Mouse (Mus musculus): ENCODE measurements around the gene Htr5b. TPM values are rescaled to one million over a fixed set of nuclear protein-coding genes. Genes with fewer than 3 reads are reported as not detected.

Gene Htr5b
- polyA plus RNA-seq, 1 experiment from 2014 or later: 0.40 TPM

GRCm38 (mm10) chr1:121471503-121471902, 56.8 kb downstream of the Htr5b start:
- H3K9ac ChIP-seq (ENCODE audit: low read length): no peak overlapping the region
- no peaks in the 10 kb centered on the region for H3K36me3 ChIP-seq (ENCODE audit: control insufficient read depth, insufficient read depth, low read length)
- H3K27ac ChIP-seq (ENCODE audit: low read length): no peak overlapping the region
- no peaks in the 10 kb centered on the region for H3K9me3 ChIP-seq (replicated peaks; ENCODE audit: control insufficient read depth, low read length)
- no peaks in the 10 kb centered on the region for H3K4me1 ChIP-seq (ENCODE audit: control insufficient read depth, insufficient read depth, low read length)
- no peaks in the 10 kb centered on the region for H3K27me3 ChIP-seq (ENCODE audit: control insufficient read depth, insufficient read depth, low read length)
- WGBS: 54% methylated on average over 5 of the region's 5 CpGs
- H3K4me2 ChIP-seq (ENCODE audit: low read depth, low read length): no peak overlapping the region
- no peak for ATAC-seq (ENCODE audit: insufficient read depth, low FRiP score)
- no peak overlapping the region for H3K4me3 ChIP-seq (replicated peaks; ENCODE audit: low read length)

DNA sequence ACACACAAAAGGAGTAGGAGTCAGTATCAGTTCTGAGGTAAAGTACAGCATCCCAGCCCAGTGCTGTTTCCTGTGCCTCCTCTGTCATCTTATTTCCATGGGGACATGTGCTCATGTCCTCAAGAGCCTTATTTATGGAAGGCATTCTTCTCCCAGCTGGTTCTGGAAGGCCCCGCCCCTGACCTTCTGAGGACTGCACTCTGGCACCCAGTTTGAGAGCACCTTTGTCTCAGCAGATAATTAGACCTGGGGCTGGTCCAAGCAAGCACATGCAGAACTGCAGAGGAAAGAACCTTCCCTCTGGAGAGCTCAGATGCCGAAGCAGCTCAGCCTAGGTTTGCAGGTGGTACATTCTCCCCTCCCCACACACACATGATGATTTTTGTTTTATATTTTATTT, 60.0 kb downstream of the Htr5b start:
- H3K4me3 ChIP-seq (replicated peaks; ENCODE audit: low read length): no peak overlapping the region
- no peaks in the 10 kb centered on the region for H3K36me3 ChIP-seq (ENCODE audit: control insufficient read depth, insufficient read depth, low read length)
- no peaks in the 10 kb centered on the region for H3K9me3 ChIP-seq (replicated peaks; ENCODE audit: control insufficient read depth, low read length)
- no peaks in the 10 kb centered on the region for H3K27me3 ChIP-seq (ENCODE audit: control insufficient read depth, insufficient read depth, low read length)
- H3K4me1 ChIP-seq (ENCODE audit: control insufficient read depth, insufficient read depth, low read length): no peaks in the 10 kb centered on the region
- H3K4me2 ChIP-seq (ENCODE audit: low read depth, low read length): no peak overlapping the region
- ATAC-seq (ENCODE audit: insufficient read depth, low FRiP score): no peak
- WGBS: 70% methylated on average over 2 of the region's 2 CpGs
- no peak overlapping the region for H3K27ac ChIP-seq (ENCODE audit: low read length)
- H3K9ac ChIP-seq (ENCODE audit: low read length): no peak overlapping the region

GRCm38 (mm10) chr1:121466276-121466675, 62.0 kb downstream of the Htr5b start:
- H3K4me2 ChIP-seq (ENCODE audit: low read depth, low read length): no peak overlapping the region
- H3K4me3 ChIP-seq (replicated peaks; ENCODE audit: low read length): no peak overlapping the region
- H3K9me3 ChIP-seq (replicated peaks; ENCODE audit: control insufficient read depth, low read length): no peaks in the 10 kb centered on the region
- no peak overlapping the region for H3K9ac ChIP-seq (ENCODE audit: low read length)
- H3K36me3 ChIP-seq (ENCODE audit: control insufficient read depth, insufficient read depth, low read length): no peaks in the 10 kb centered on the region
- H3K4me1 ChIP-seq (ENCODE audit: control insufficient read depth, insufficient read depth, low read length): no peaks in the 10 kb centered on the region
- ATAC-seq (ENCODE audit: insufficient read depth, low FRiP score): no peak
- 72% methylated on average over 3 of the region's 3 CpGs for WGBS
- H3K27me3 ChIP-seq (ENCODE audit: control insufficient read depth, insufficient read depth, low read length): no peaks in the 10 kb centered on the region
- no peak overlapping the region for H3K27ac ChIP-seq (ENCODE audit: low read length)

- Histone ChIP-seq H3K4me2 (ENCODE audit: low read depth, low read length) (no peak overlapping the region), H3K27ac (ENCODE audit: low read length) (no peak overlapping the region), H3K36me3 (ENCODE audit: control insufficient read depth, insufficient read depth, low read length) (no peaks in the 10 kb centered on the region), H3K4me1 (ENCODE audit: control insufficient read depth, insufficient read depth, low read length) (no peaks in the 10 kb centered on the region), H3K9me3 (replicated peaks; ENCODE audit: control insufficient read depth, low read length) (no peaks in the 10 kb centered on the region), H3K4me3 (replicated peaks; ENCODE audit: low read length) (no peak overlapping the region), H3K27me3 (ENCODE audit: control insufficient read depth, insufficient read depth, low read length) (no peaks in the 10 kb centered on the region), H3K9ac (ENCODE audit: low read length) (no peak overlapping the region)
- peak; percentile 51; the same call in 1 of the 2 replicates for ATAC-seq (ENCODE audit: insufficient read depth, low FRiP score)
- WGBS: 72% methylated on average over 7 of the region's 7 CpGs
Measured at GRCm38 (mm10) chr1:121463806-121464205, 64.5 kb downstream of the Htr5b start.

DNA sequence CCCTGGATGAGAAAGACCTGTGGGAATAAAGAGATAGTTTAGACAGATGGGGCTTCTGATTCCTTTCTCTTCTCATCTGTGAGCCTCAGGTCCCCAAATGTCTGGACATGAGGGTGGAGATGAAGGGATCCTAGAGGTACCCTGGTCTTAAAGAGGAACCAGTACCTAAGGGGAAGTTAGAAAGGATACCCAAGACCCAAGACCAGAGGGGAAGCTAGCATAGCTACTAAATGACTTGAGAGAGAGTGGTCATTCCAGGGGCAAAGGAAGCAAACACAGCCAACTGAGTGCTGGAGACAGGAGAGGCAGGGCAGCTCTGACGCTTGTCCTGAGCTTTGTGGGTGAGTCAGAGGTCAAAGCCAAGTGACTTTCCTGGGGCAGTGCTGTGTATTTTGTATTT, 65.6 kb downstream of the Htr5b start:
- H3K36me3 ChIP-seq (ENCODE audit: control insufficient read depth, insufficient read depth, low read length): no peaks in the 10 kb centered on the region
- no peak for ATAC-seq (ENCODE audit: insufficient read depth, low FRiP score)
- H3K9me3 ChIP-seq (replicated peaks; ENCODE audit: control insufficient read depth, low read length): no peaks in the 10 kb centered on the region
- H3K9ac ChIP-seq (ENCODE audit: low read length): no peak overlapping the region
- H3K27me3 ChIP-seq (ENCODE audit: control insufficient read depth, insufficient read depth, low read length): no peaks in the 10 kb centered on the region
- 75% methylated on average over 1 of the region's 1 CpGs for WGBS
- H3K4me2 ChIP-seq (ENCODE audit: low read depth, low read length): no peak overlapping the region
- H3K4me1 ChIP-seq (ENCODE audit: control insufficient read depth, insufficient read depth, low read length): no peaks in the 10 kb centered on the region
- H3K27ac ChIP-seq (ENCODE audit: low read length): no peak overlapping the region
- no peak overlapping the region for H3K4me3 ChIP-seq (replicated peaks; ENCODE audit: low read length)

DNA sequence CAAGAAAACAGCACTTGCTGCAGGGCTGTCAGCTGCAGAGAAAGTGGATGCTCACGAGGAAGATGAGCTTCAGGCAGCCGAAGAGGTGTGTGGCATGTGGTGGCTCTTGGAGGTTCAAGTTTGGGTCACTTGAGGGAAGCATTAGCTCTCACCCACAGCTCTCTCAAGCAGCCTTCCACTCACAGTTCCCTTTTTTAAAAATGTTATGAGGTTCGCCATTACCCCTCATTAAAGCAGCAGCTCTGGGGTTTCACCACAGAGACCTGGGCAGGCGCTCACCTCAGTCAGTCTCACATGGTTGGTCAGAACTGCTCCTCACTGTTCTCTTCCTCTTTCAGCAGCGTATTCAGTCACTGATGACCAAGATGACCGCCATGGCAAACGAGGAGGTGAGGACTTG, 66.4 kb downstream of the Htr5b start:
- 83% methylated on average over 7 of the region's 7 CpGs for WGBS
- H3K4me3 ChIP-seq (replicated peaks; ENCODE audit: low read length): no peak overlapping the region
- no peaks in the 10 kb centered on the region for H3K27me3 ChIP-seq (ENCODE audit: control insufficient read depth, insufficient read depth, low read length)
- H3K27ac ChIP-seq (ENCODE audit: low read length): no peak overlapping the region
- no peak for ATAC-seq (ENCODE audit: insufficient read depth, low FRiP score)
- no peaks in the 10 kb centered on the region; the same call in 1 of the 2 replicates for H3K36me3 ChIP-seq (ENCODE audit: control insufficient read depth, insufficient read depth, low read length)
- no peak overlapping the region for H3K4me2 ChIP-seq (ENCODE audit: low read depth, low read length)
- H3K4me1 ChIP-seq (ENCODE audit: control insufficient read depth, insufficient read depth, low read length): no peaks in the 10 kb centered on the region
- H3K9me3 ChIP-seq (replicated peaks; ENCODE audit: control insufficient read depth, low read length): no peaks in the 10 kb centered on the region
- no peak overlapping the region for H3K9ac ChIP-seq (ENCODE audit: low read length)

DNA sequence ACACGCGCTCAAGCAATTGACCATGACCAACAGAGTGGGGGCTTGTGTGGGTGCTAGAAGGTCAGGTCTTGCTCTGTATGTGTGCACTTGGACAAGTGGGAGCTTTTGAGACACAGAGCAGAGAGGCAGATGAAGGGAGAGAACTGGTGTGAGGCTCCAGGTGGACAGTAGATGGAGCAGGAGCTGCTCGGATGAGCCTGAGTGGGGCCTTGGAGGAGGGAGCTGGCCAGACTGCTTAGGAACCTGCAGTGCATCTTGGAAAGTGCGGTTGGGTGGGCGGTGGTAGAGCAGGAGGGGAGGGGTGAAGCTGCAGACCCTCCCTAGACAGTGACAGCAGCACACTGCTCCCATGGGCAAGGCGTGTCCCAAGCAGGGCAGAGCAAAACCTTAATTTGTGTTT, 68.2 kb downstream of the Htr5b start:
- no peaks in the 10 kb centered on the region for H3K27me3 ChIP-seq (ENCODE audit: control insufficient read depth, insufficient read depth, low read length)
- no peak overlapping the region for H3K4me2 ChIP-seq (ENCODE audit: low read depth, low read length)
- H3K9me3 ChIP-seq (replicated peaks; ENCODE audit: control insufficient read depth, low read length): no peaks in the 10 kb centered on the region
- WGBS: 69% methylated on average over 6 of the region's 6 CpGs
- H3K4me1 ChIP-seq (ENCODE audit: control insufficient read depth, insufficient read depth, low read length): no peaks in the 10 kb centered on the region
- H3K27ac ChIP-seq (ENCODE audit: low read length): no peak overlapping the region
- no peak overlapping the region for H3K4me3 ChIP-seq (replicated peaks; ENCODE audit: low read length)
- H3K36me3 ChIP-seq (ENCODE audit: control insufficient read depth, insufficient read depth, low read length): no peaks in the 10 kb centered on the region; the same call in 1 of the 2 replicates
- no peak overlapping the region for H3K9ac ChIP-seq (ENCODE audit: low read length)
- no peak for ATAC-seq (ENCODE audit: insufficient read depth, low FRiP score)

Other genes with a start within 250 kb of the Htr5b start
- 27.9 and 29.6 TPM in 2 replicates for gene Insig2, start 195.9 kb downstream of the Htr5b start, polyA plus RNA-seq (2015; fragmentation: Nextera tagmentation; extraction: Ambion mirVana)
- 11.2 and 12.6 TPM in 2 replicates for gene Ccdc93, start 97.4 kb downstream of the Htr5b start, polyA plus RNA-seq (2015; fragmentation: Nextera tagmentation; extraction: Ambion mirVana)
- gene Ddx18, start 39.5 kb upstream of the Htr5b start, polyA plus RNA-seq (2015; fragmentation: Nextera tagmentation; extraction: Ambion mirVana): 44.7 and 53.3 TPM in 2 replicates